Mouse (Mus musculus): ENCODE results near the gene Zfp94.

Gene Zfp94

DNA sequence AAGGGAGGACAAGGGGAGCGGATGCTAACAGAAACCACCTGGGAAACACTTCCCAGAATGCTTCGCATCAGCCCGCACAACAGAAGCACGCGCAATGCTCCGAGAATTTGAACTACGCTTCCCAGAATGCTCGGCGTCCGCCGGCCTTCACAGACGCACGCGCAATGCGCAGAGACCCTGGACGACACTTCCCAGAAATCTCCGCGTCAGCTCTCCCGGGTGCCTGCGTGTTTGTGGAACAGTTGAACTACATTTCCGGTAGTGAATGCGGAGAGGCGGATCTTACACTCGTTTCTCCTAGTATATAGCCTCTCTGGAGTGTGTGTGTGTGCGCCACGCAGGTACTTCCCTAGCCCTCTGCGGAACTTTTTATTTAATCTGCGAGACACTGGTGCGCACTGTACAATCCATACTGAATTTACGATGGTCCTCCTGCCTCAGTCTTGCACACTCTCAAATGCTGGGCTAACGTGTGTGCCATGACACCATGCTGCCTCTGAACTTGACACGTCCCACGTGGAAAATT lies at the start of gene Zfp94:
Zfp94 (minus strand) TSS at position 100 of the 526 bp plus-strand sequence.
- Histone ChIP-seq H3K9me3 (ENCODE audit: low read length) (no peaks in the 10 kb centered on the region), H3K4me3 (replicated peaks; ENCODE audit: low read length) (peak within 1 kb of the TSS; percentile 71)
- no peak for TF ChIP-seq NANOG (IDR thresholded peaks at IDR 0.05; ENCODE audit: borderline replicate concordance, low read length)
- TF ChIP-seq CTCF (conservative IDR thresholded peaks at IDR 0.05; ENCODE audit: low read length), result no peak
- TF ChIP-seq POU5F1 (IDR thresholded peaks at IDR 0.05; ENCODE audit: borderline replicate concordance, low read length), result no peak

DNA sequence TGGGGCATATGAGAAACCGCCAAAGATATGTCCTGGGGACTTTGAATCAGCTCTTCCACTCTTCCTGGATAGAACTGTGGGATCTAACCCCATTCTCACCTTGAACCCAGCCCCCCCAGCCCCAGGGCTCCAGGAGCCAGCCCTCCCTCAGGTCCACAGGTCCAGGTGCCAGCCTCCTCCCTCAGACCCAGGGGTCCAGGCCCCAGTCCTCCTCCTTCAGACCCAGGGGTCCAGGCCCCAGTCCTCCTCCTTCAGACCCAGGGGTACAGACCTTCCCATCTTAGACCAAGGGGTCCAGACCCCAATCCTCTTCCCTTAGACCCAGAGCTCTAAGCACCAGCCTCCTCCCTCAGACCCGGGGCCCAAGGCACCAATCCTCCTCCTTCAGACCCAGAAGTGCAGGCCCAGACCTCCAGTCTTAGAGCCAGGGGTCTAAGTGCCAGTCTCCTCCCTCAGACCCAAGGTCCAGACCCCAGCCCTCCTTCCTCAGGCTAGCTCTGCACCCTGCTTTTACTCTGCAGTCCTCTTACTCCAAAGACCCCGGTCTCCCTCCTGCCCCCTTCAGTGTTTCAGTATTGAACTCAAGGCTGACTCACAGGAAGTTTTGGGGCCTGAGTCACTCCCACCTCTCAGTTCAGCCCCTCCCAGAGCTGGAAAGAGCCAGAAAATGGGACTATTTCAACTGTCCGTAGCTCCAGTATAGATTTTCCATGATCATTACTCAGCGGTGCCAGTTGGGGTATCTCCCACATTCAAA lies 49.0 kb upstream of the Zfp94 start:
- Histone ChIP-seq H3K4me1 (replicated peaks; ENCODE audit: low read depth, low read length) (peaks cover 19% of the 10 kb centered on the region), H3K9me3 (ENCODE audit: low read length) (no peaks in the 10 kb centered on the region), H3K4me3 (replicated peaks; ENCODE audit: low read length) (no peak overlapping the region), H3K27me3 (ENCODE audit: insufficient read depth, low read length) (peaks cover 38% of the 10 kb centered on the region), H3K36me3 (ENCODE audit: insufficient read depth, low read length) (no peaks in the 10 kb centered on the region)
- TF ChIP-seq CTCF (conservative IDR thresholded peaks at IDR 0.05; ENCODE audit: low read length), result no peak
- no peak for TF ChIP-seq POU5F1 (IDR thresholded peaks at IDR 0.05; ENCODE audit: borderline replicate concordance, low read length)
- no peak for TF ChIP-seq NANOG (IDR thresholded peaks at IDR 0.05; ENCODE audit: borderline replicate concordance, low read length)

More for the DNA sequence above, at the start of gene Zfp94:
- H3K27me3 ChIP-seq (ENCODE audit: insufficient read depth, low read length), result no peaks in the 10 kb centered on the region
- peaks cover 5% of the 10 kb centered on the region for H3K36me3 ChIP-seq (ENCODE audit: insufficient read depth, low read length)
- peaks cover 6% of the 10 kb centered on the region for H3K4me1 ChIP-seq (replicated peaks; ENCODE audit: low read depth, low read length)

DNA sequence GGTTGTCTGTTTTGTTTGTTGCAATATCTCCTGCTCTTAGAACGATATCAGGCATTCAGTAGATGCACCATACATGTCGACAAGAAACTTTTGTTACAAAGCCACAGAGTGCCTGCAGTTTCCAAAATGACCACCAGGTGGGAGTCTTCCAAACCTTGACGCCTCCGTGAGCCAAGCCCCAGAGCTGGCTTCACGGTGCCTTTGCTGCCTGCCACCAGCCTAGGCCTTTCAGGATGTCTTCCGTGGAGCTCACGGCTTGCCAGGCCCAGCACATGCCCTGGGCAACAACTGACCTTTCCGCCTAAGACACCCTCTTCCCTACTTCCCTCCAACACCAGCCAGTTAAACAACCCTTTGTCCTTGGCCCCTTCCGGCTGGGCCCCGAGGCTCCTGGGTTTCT lies 48.4 kb upstream of the Zfp94 start:
- peak; percentile 81 for TF ChIP-seq CTCF (conservative IDR thresholded peaks at IDR 0.05; ENCODE audit: low read length)
- TF ChIP-seq POU5F1 (IDR thresholded peaks at IDR 0.05; ENCODE audit: borderline replicate concordance, low read length), result no peak
- TF ChIP-seq NANOG (IDR thresholded peaks at IDR 0.05; ENCODE audit: borderline replicate concordance, low read length), result no peak
- peaks cover 32% of the 10 kb centered on the region for H3K27me3 ChIP-seq (ENCODE audit: insufficient read depth, low read length)
- no peaks in the 10 kb centered on the region for H3K9me3 ChIP-seq (ENCODE audit: low read length)
- no peak overlapping the region for H3K4me3 ChIP-seq (replicated peaks; ENCODE audit: low read length)
- peaks cover 13% of the 10 kb centered on the region for H3K4me1 ChIP-seq (replicated peaks; ENCODE audit: low read depth, low read length)
- H3K36me3 ChIP-seq (ENCODE audit: insufficient read depth, low read length), result no peaks in the 10 kb centered on the region

DNA sequence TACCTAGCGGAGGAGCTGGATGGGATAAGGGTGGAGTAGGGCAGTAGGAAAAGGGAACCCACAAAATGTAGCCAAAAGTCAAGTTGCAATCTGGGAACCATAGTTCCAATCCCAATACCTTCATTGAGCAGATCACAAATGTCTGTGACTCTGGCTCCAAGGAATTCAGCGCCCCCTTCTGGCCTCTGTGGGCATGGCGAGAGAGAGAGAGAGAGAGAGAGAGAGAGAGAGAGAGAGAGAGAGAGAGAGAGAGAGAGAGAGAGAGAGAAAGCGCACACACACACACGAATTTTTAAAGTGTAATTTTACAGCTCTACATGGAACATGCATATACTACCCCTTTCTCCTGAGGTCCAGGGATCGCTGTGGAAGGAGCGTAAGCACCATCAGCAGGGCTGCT lies 46.8 kb upstream of the Zfp94 start:
- no peaks in the 10 kb centered on the region for H3K36me3 ChIP-seq (ENCODE audit: insufficient read depth, low read length)
- H3K27me3 ChIP-seq (ENCODE audit: insufficient read depth, low read length), result peaks cover 25% of the 10 kb centered on the region
- H3K9me3 ChIP-seq (ENCODE audit: low read length), result no peaks in the 10 kb centered on the region
- H3K4me1 ChIP-seq (replicated peaks; ENCODE audit: low read depth, low read length), result peaks cover 9% of the 10 kb centered on the region
- no peak overlapping the region for H3K4me3 ChIP-seq (replicated peaks; ENCODE audit: low read length)
- TF ChIP-seq CTCF (conservative IDR thresholded peaks at IDR 0.05; ENCODE audit: low read length) (peak; percentile 56), POU5F1 (IDR thresholded peaks at IDR 0.05; ENCODE audit: borderline replicate concordance, low read length) (no peak), NANOG (IDR thresholded peaks at IDR 0.05; ENCODE audit: borderline replicate concordance, low read length) (no peak)

DNA sequence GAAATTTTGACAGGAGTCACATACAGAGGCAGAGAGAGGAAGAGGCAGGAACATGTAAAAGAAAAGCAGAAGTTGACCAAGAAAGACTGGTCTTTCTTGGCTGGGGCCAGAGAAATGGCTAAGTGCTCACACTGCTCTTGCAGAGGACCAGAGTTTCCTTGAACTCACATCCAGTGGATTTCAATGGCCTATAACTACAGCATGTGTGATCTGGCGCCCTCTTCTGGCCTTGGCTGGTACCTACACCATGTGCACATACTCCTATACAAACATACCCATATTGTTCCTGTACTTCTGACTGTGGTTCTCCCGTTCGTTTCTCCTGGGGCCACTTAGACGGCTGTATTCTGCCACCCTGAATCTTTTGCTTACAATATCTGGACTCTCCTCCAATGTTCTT lies 44.5 kb upstream of the Zfp94 start:
- peak; percentile 80 for TF ChIP-seq CTCF (conservative IDR thresholded peaks at IDR 0.05; ENCODE audit: low read length)
- no peak for TF ChIP-seq POU5F1 (IDR thresholded peaks at IDR 0.05; ENCODE audit: borderline replicate concordance, low read length)
- TF ChIP-seq NANOG (IDR thresholded peaks at IDR 0.05; ENCODE audit: borderline replicate concordance, low read length), result no peak
- no peak overlapping the region for H3K4me3 ChIP-seq (replicated peaks; ENCODE audit: low read length)
- peaks cover 4% of the 10 kb centered on the region; the same call in 1 of the 2 replicates for H3K9me3 ChIP-seq (ENCODE audit: low read length)
- peaks cover 20% of the 10 kb centered on the region for H3K27me3 ChIP-seq (ENCODE audit: insufficient read depth, low read length)
- no peaks in the 10 kb centered on the region for H3K36me3 ChIP-seq (ENCODE audit: insufficient read depth, low read length)
- H3K4me1 ChIP-seq (replicated peaks; ENCODE audit: low read depth, low read length), result peaks cover 11% of the 10 kb centered on the region

DNA sequence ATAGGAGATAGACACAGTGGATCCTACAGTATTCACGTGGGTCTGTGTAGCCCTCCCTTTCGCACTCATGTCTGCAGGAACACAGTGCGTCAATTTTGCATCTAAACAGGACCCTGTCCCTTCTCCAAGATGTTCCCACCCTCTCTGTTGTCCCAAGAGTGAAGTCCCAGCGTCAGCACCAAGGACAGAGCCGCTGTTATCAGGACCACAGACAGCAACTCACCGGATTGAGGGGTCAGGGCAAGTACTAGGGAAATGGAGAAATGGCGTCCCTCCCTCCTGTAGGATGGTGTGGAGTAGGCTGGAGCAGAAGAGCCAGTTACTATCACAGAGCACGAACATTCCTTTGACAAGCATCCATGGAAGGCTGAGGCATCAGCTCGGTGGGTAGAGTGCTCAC lies 42.8 kb upstream of the Zfp94 start:
- H3K27me3 ChIP-seq (ENCODE audit: insufficient read depth, low read length), result peaks cover 13% of the 10 kb centered on the region
- no peaks in the 10 kb centered on the region for H3K36me3 ChIP-seq (ENCODE audit: insufficient read depth, low read length)
- H3K4me1 ChIP-seq (replicated peaks; ENCODE audit: low read depth, low read length), result peaks cover 6% of the 10 kb centered on the region
- peaks cover 4% of the 10 kb centered on the region; the same call in 1 of the 2 replicates for H3K9me3 ChIP-seq (ENCODE audit: low read length)
- TF ChIP-seq CTCF (conservative IDR thresholded peaks at IDR 0.05; ENCODE audit: low read length) (no peak), POU5F1 (IDR thresholded peaks at IDR 0.05; ENCODE audit: borderline replicate concordance, low read length) (no peak), NANOG (IDR thresholded peaks at IDR 0.05; ENCODE audit: borderline replicate concordance, low read length) (no peak)
- H3K4me3 ChIP-seq (replicated peaks; ENCODE audit: low read length), result no peak overlapping the region

DNA sequence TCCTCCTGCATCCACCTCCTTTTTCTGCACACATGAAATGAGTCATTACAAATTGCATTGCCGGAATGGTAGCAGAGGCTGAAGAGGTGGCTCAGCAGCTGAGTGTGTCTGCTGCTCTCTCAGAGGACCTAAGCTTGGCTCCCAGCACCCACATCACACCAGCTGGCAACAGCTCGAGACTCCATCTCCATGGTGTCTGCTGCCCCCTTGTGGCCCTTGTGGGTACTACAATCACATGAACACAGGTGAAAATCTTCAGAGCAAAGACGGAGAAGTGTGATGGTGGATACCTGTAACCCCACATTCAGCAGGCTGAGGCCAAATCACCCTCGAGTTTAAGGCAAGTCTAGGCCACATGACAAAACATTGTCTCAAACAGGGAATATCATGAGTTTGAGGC lies 41.4 kb upstream of the Zfp94 start:
- Histone ChIP-seq H3K36me3 (ENCODE audit: insufficient read depth, low read length) (no peaks in the 10 kb centered on the region), H3K9me3 (ENCODE audit: low read length) (peaks cover 4% of the 10 kb centered on the region; the same call in 1 of the 2 replicates), H3K27me3 (ENCODE audit: insufficient read depth, low read length) (peaks cover 16% of the 10 kb centered on the region), H3K4me3 (replicated peaks; ENCODE audit: low read length) (no peak overlapping the region), H3K4me1 (replicated peaks; ENCODE audit: low read depth, low read length) (peaks cover 6% of the 10 kb centered on the region)
- TF ChIP-seq CTCF (conservative IDR thresholded peaks at IDR 0.05; ENCODE audit: low read length) (peak; percentile 78), NANOG (IDR thresholded peaks at IDR 0.05; ENCODE audit: borderline replicate concordance, low read length) (no peak), POU5F1 (IDR thresholded peaks at IDR 0.05; ENCODE audit: borderline replicate concordance, low read length) (no peak)

DNA sequence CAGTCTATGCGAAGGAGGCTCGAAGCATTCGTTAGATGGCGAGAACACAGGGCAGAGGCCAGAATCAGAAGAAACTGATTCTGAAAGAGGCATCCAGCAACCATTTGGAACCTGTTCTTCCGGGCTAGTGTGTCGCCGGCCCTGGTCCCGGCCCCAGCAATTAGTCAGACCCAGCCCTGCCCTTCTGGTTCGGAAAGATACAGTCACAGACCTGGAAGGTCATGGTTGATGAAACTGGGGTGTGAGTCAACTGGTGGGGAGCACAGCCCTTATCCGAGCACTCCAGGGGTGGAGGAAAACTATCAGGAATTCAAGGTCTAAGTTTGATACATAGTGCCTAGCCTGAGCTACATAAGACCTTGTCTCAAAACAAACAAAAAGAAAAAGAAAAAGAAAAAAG lies 39.6 kb upstream of the Zfp94 start:
- peaks cover 34% of the 10 kb centered on the region for H3K27me3 ChIP-seq (ENCODE audit: insufficient read depth, low read length)
- peaks cover 13% of the 10 kb centered on the region for H3K4me1 ChIP-seq (replicated peaks; ENCODE audit: low read depth, low read length)
- H3K4me3 ChIP-seq (replicated peaks; ENCODE audit: low read length), result no peak overlapping the region
- TF ChIP-seq CTCF (conservative IDR thresholded peaks at IDR 0.05; ENCODE audit: low read length), result no peak
- TF ChIP-seq POU5F1 (IDR thresholded peaks at IDR 0.05; ENCODE audit: borderline replicate concordance, low read length), result no peak
- no peaks in the 10 kb centered on the region for H3K36me3 ChIP-seq (ENCODE audit: insufficient read depth, low read length)
- peaks cover 4% of the 10 kb centered on the region; the same call in 1 of the 2 replicates for H3K9me3 ChIP-seq (ENCODE audit: low read length)
